Mouse (Mus musculus) frontal cortex, adult (tissue): ENCODE data around the gene Slc39a2.

Experiments used
- ATAC-seq: cut with Nextera tagmentation; 2 replicates; pipeline ENCODE4 v1.9.2; 2017; ENCODE audit warnings: mild to moderate bottlenecking, moderate library complexity, mixed read lengths; ENCODE audit not compliant: low TSS enrichment

Slc39a2 gene

GRCm38 (mm10) chr14:51932092-51933020 lies 39.7 kb downstream of the Slc39a2 start:
- no peak for ATAC-seq

GRCm38 (mm10) chr14:51939005-51939404 lies 46.3 kb downstream of the Slc39a2 start:
- ATAC-seq = no peak

DNA sequence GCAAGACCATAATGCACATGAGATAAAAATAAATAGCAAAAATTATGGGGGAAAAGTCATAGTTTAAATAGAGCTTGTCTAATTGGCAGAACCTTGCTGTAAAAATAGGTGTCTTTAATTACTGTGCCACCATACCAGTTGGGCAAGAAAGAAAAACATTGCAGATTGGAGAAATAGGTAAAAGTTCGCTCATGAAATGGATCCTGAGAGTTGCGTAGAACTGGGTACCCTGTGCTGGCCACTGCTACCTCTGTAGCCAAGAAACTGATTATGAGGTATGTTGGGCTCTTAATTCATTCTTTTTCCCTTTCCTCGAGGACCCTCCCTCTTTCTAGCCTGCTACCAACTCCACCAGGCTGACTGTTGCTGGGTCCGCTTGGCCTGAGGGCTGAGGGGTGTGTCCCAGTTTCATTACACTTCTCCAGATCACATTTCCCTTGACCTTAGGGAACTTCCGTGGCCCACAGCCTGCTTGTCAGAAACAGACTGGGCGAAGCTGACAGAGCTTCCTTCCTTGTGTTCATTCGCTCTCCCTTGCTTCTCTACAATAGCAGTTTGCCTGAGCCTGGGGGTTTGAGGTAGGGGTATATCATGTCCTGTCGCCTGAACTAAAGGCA lies 48.4 kb downstream of the Slc39a2 start:
- ATAC-seq = no peak

- no peak for ATAC-seq
These were observed 48.9 kb downstream of the Slc39a2 start for GRCm38 (mm10) chr14:51941577-51941976.

DNA sequence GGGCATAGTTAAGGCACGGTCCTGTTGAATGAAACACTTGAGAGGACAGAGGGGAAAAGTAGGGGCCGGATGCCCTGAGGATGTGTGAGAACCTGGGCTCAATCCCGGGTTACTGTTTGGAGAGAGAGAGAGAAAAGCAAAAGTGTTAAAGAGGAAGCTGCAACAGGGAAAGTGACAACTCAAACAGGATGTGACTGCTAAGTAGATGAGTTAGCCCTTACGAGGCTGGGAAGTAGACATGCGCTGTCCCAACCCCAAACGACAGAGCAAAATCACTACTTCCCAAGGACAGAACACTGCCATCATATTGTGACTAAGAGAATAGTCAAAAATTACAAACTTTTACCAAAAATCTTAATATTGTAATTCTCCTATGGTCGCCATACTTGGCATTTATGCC lies 49.5 kb downstream of the Slc39a2 start:
- no peak for ATAC-seq

DNA sequence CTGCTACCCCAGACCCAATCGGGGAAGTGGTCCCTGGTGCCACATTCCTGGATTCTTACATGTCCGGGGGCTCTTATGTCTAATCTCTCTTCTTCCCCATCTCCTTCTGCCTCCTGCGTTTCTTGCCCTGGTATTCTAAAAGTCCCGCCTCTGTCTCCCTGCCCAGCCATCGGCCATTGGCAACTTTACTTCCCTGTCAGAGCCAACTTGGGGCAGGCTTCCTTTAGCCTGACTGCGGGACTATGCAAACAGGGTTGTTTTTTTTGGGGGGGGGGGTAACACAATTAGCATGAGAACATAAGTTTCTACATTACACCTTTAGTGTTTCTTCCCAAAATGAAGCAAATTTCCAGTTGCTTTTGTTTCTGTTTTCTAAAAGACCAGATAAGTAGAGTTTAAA lies 50.6 kb downstream of the Slc39a2 start:
- no peak for ATAC-seq
